35 mouse cellular contexts compared by ENCODE assay signal in genomic region chr4:120096935-120097334, GRCm38 (mm10). TPM values are rescaled to one million over a fixed set of nuclear protein-coding genes. Genes with fewer than 3 reads are reported as not detected.
DNase-seq lines count a peak whose midpoint lies in the region; TF ChIP-seq lines count a peak whose summit lies in the region.
"Had no signal": no experiment of that assay in that cellular context is flagged by ENCODE, and none has a peak within 500 bp of the region (broad histone marks: within the 10 kb centered on the region; RNA-seq: fewer than 3 reads in every experiment).

No protein-coding gene starts in this region.

- peak; percentile 32 for DNase-seq in lung, postnatal 14 days
- no peak for DNase-seq in lung, postnatal 25 days (ENCODE audit: low spot score)
- DNase-seq in ZHBTc4 (ENCODE audit: low read depth, low spot score), result peak; percentile 28
- DNase-seq in layer of hippocampus, postnatal 10 days (ENCODE audit: low spot score in 2 of 2), result no peak
- DNase-seq: adrenal gland, adult 2 months; adrenal gland, postnatal 14 days; cerebellum, adult 11 months; cerebellum, adult 9-11 months; cerebellum, postnatal 25 days; forebrain, postnatal 0 days; gastrocnemius, postnatal 10 days; gastrocnemius, postnatal 36 days had no signal

- H3K4me1 ChIP-seq in E14TG2a.4 (replicated peaks; ENCODE audit: low read depth, low read length) (peaks cover 25% of the 10 kb centered on the region), ES-Bruce4 (ENCODE audit: control insufficient read depth, insufficient read depth, low read length) (no peaks in the 10 kb centered on the region)
- H3K4me1 ChIP-seq: embryonic facial prominence, embryonic 12.5 days; embryonic facial prominence, embryonic 15.5 days; hindbrain, embryonic 12.5 days; hindbrain, embryonic 15.5 days had no signal

- TF ChIP-seq EP300 in ES-Bruce4 (IDR thresholded peaks at IDR 0.05; ENCODE audit: insufficient read depth, low read depth, low read length), result no peak

- peaks cover 56% of the 10 kb centered on the region for H3K27me3 ChIP-seq in E14TG2a.4 (ENCODE audit: insufficient read depth, low read length)
- no peaks in the 10 kb centered on the region for H3K27me3 ChIP-seq in ES-Bruce4 (ENCODE audit: control insufficient read depth, insufficient read depth, low read length, poor library complexity, severe bottlenecking)
- H3K27me3 ChIP-seq: embryonic facial prominence, embryonic 12.5 days; embryonic facial prominence, embryonic 15.5 days; hindbrain, embryonic 15.5 days had no signal

- no peak overlapping the region for H3K9ac ChIP-seq in ES-Bruce4 (ENCODE audit: low read depth, poor library complexity, severe bottlenecking)
- H3K9ac ChIP-seq: embryonic facial prominence, embryonic 12.5 days; embryonic facial prominence, embryonic 15.5 days; forebrain, postnatal 0 days; hindbrain, embryonic 12.5 days; hindbrain, embryonic 15.5 days had no signal

- TF ChIP-seq CTCF in E14TG2a.4 (conservative IDR thresholded peaks at IDR 0.05; ENCODE audit: low read length) (no peak), ES-Bruce4 (IDR thresholded peaks at IDR 0.05; ENCODE audit: low read depth, low read length) (no peak)

- H3K36me3 ChIP-seq in E14TG2a.4 (ENCODE audit: insufficient read depth, low read length), result no peaks in the 10 kb centered on the region
- no peaks in the 10 kb centered on the region for H3K36me3 ChIP-seq in ES-Bruce4 (ENCODE audit: control insufficient read depth, insufficient read depth, low read length, poor library complexity, severe bottlenecking)
- H3K36me3 ChIP-seq: embryonic facial prominence, embryonic 12.5 days; embryonic facial prominence, embryonic 15.5 days; hindbrain, embryonic 12.5 days had no signal

- no peak for TF ChIP-seq POLR2A in ES-Bruce4 (IDR thresholded peaks at IDR 0.05; ENCODE audit: insufficient read depth, low read length)

- H3K4me3 ChIP-seq in E14TG2a.4 (replicated peaks; ENCODE audit: low read length), result peak overlapping the region; percentile 58
- peak overlapping the region; percentile 31 for H3K4me3 ChIP-seq in ES-Bruce4 (ENCODE audit: low read depth, low read length)
- H3K4me3 ChIP-seq: embryonic facial prominence, embryonic 12.5 days; embryonic facial prominence, embryonic 15.5 days; hindbrain, embryonic 12.5 days; hindbrain, embryonic 15.5 days had no signal

- H3K27ac ChIP-seq in ES-Bruce4 (ENCODE audit: insufficient read depth, low read length), result no peak overlapping the region
- H3K27ac ChIP-seq: embryonic facial prominence, embryonic 12.5 days; embryonic facial prominence, embryonic 15.5 days; hindbrain, embryonic 12.5 days; hindbrain, embryonic 15.5 days had no signal

- H3K9me3 ChIP-seq in E14TG2a.4 (ENCODE audit: low read length) (peaks cover 10% of the 10 kb centered on the region), ES-Bruce4 (replicated peaks; ENCODE audit: control insufficient read depth, insufficient read depth, low read length, poor library complexity, severe bottlenecking) (no peaks in the 10 kb centered on the region)

RNA-seq across cellular contexts. Expression of gene AL607142.1, which starts 32.1 kb away (rescaled TPM):
- not detected in 2 replicates for polyA plus RNA-seq in ES-Bruce4 (2011; ENCODE audit: insufficient read depth, insufficient read length, low read depth, missing spikeins)
- not detected for total RNA-seq in layer of hippocampus, postnatal 10 days (2021)
- total RNA-seq: adrenal gland, adult 2 months; adrenal gland, postnatal 14 days; adrenal gland, postnatal 4 days; common myeloid progenitor, adult 5-6 weeks; forebrain, postnatal 0 days; gastrocnemius, adult 18-20 months; gastrocnemius, postnatal 10 days; gastrocnemius, postnatal 36 days; granulocyte monocyte progenitor cell, adult 5-6 weeks; heart, adult 8-10 months; heart, postnatal 25 days; hematopoietic stem cell, adult 5-6 weeks; MEL had no signal
- polyA plus RNA-seq: adrenal gland, adult 2 months; C2C12; CD4-positive, CD25-positive, alpha-beta regulatory T cell, adult 4 months; cerebellum, adult 2 months; embryonic facial prominence, embryonic 12.5 days; embryonic facial prominence, embryonic 15.5 days; forebrain, embryonic 11.5 days; forebrain, embryonic 14.5 days; forebrain, postnatal 0 days; heart, embryonic 11.5 days; heart, embryonic 14.5 days; heart, postnatal 0 days; hindbrain, embryonic 12.5 days; hindbrain, embryonic 15.5 days; intestine, embryonic 14.5 days had no signal

Comparison
In these comparisons a context has a peak if more than half of its experiments do, and no peak if none do; other contexts are left out.
1. DNase-seq: peak in lung, postnatal 14 days (single experiment) and ZHBTc4 (single experiment); none in lung, postnatal 25 days (single experiment) and layer of hippocampus, postnatal 10 days (0 of 2).